Mouse (Mus musculus) midbrain, embryonic 14.5 days (tissue): Measurements from ENCODE around the gene Dr1. TPM values are rescaled to one million over a fixed set of nuclear protein-coding genes. Genes with fewer than 3 reads are reported as not detected.

Source experiments
- polyA plus RNA-seq: library from polyadenylated mRNA; unstranded; fragments of >200 nt; fragmentation: Nextera tagmentation; extraction: Ambion mirVana; gene quantifications from 2 replicates; pipeline ENCODE4 v1.2.1, GENCODE M21; 2014

The Dr1 gene
- polyA plus RNA-seq, 1 experiment from 2014 or later: 55.0 TPM

Other genes with a start within 250 kb of the Dr1 start
- gene Mtf2, start 203.2 kb upstream of the Dr1 start, polyA plus RNA-seq: 91.4 and 113 TPM in 2 replicates
- gene Tmed5, start 136.3 kb upstream of the Dr1 start, polyA plus RNA-seq: 19.1 and 19.3 TPM in 2 replicates
- 2.2 and 3.1 TPM in 2 replicates for gene Ccdc18, start 136.0 kb upstream of the Dr1 start, polyA plus RNA-seq
- gene Pigg, start 43.7 kb downstream of the Dr1 start, polyA plus RNA-seq: 2.9 and 3.7 TPM in 2 replicates
- 2.8 and 3.9 TPM in 2 replicates for gene Gm42517, start 99.0 kb downstream of the Dr1 start, polyA plus RNA-seq
- 0.34 TPM in 1 of 2 replicates, not detected in the other for gene Pde6b, start 119.5 kb downstream of the Dr1 start, polyA plus RNA-seq
- 376 and 494 TPM in 2 replicates for gene Atp5k, start 165.6 kb downstream of the Dr1 start, polyA plus RNA-seq
- not detected in 2 replicates for gene Mfsd7a, start 180.0 kb downstream of the Dr1 start, polyA plus RNA-seq
- gene Pcgf3, start 192.3 kb downstream of the Dr1 start, polyA plus RNA-seq: 28.1 and 35.2 TPM in 2 replicates